Mouse (Mus musculus): Measurements from ENCODE around the gene Mindy1. TPM values are rescaled to one million over a fixed set of nuclear protein-coding genes. Genes with fewer than 3 reads are reported as not detected.

Gene Mindy1
- polyA plus RNA-seq (2014; fragmentation: Nextera tagmentation; extraction: Ambion mirVana) = 44.2 and 48.2 TPM in 2 replicates

GRCm38 (mm10) chr3:95281216-95282126 is at the start of gene Mindy1, which contains the start of gene Prune1:
Gene Mindy1 (plus strand): TSS chr3:95281345.
Gene Prune1 (minus strand): TSS chr3:95282076.
- peak within 1 kb of the TSS; percentile 68 for H3K4me3 ChIP-seq (replicated peaks; ENCODE audit: low read depth, low read length)
- H3K4me2 ChIP-seq (ENCODE audit: low read length) = peak within 1 kb of the TSS; percentile 90
- DNase-seq (peak; percentile 99), ATAC-seq (ENCODE audit: low FRiP score, low TSS enrichment) (peak; percentile 92)
- no peaks in the 10 kb centered on the region for H3K27me3 ChIP-seq (ENCODE audit: control insufficient read depth, insufficient read depth, low read length)
- H3K36me3 ChIP-seq (ENCODE audit: control insufficient read depth, insufficient read depth, low read length) = no peaks in the 10 kb centered on the region
- H3K4me1 ChIP-seq (ENCODE audit: control insufficient read depth, insufficient read depth, low read length) = peaks cover 28% of the 10 kb centered on the region
- H3K9me3 ChIP-seq (ENCODE audit: control insufficient read depth, low read length) = no peaks in the 10 kb centered on the region
- H3K27ac ChIP-seq (replicated peaks; ENCODE audit: low read depth, low read length) = peak within 1 kb of the TSS; percentile 94
- peak within 1 kb of the TSS; percentile 76 for H3K9ac ChIP-seq (replicated peaks; ENCODE audit: low read length)
- WGBS = 1% methylated on average over 53 of the region's 53 CpGs

DNA sequence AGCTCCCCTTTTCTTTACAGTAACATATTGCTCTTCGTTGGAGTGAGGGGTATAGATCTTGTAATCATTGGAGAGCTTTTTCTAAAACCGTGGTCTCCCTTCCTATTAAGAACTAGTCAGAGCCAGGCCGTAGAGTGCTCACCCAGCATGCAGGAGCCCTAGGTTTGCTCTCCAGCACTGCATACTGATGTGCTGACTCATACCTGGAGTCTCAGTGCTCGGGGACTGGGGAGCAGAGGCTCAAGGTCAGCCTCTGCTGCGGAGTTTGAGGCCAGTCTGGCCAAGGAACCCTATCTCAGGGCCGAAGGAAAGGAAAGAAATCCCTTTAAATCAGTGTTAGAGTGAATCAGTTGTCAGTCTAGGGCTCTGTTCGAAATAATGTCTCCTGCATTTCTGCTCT is 48.4 kb upstream of the Mindy1 start:
- no peak overlapping the region for H3K4me3 ChIP-seq (replicated peaks; ENCODE audit: low read depth, low read length)
- 96% methylated on average over 7 of the region's 7 CpGs for WGBS
- no peak overlapping the region for H3K27ac ChIP-seq (replicated peaks; ENCODE audit: low read depth, low read length)
- H3K27me3 ChIP-seq (ENCODE audit: control insufficient read depth, insufficient read depth, low read length) = no peaks in the 10 kb centered on the region
- no peak for ATAC-seq (ENCODE audit: low FRiP score, low TSS enrichment)
- H3K4me2 ChIP-seq (ENCODE audit: low read length) = no peak overlapping the region
- no peak for DNase-seq
- peaks cover 16% of the 10 kb centered on the region for H3K4me1 ChIP-seq (ENCODE audit: control insufficient read depth, insufficient read depth, low read length)
- H3K36me3 ChIP-seq (ENCODE audit: control insufficient read depth, insufficient read depth, low read length) = peaks cover 59% of the 10 kb centered on the region
- no peak overlapping the region for H3K9ac ChIP-seq (replicated peaks; ENCODE audit: low read length)
- no peaks in the 10 kb centered on the region for H3K9me3 ChIP-seq (ENCODE audit: control insufficient read depth, low read length)

DNA sequence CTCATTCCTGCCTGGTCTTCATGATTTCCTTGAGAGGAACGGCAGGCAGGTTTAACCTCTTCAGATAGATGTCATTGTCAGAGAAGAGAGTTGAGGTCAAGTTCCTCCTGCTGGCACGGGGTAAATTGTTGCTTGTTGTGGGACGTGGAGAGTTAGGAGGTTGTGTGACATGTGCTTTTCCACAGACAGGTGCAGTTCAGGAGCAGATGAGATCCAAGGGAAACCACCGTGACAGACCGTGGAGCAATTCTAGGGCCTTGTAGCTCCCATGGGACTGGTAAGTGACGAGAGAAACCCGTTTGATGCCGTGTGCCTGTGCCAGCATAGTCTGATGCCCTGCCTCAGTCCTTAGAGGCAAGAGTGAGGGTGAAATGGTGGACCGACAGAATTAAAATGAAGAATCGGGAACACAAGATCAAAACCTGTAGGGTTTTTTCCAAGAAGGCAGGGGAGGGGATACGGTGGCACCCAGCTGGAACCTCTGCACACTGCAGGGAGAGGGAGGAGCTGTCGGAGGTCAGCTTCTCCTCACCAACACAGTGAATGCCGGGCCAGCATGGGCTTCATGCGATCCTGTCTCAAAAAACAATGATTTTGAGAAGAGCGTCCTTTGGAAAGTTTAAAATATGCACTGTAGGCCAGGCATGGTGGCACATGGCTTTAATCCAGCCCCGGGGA is 47.7 kb upstream of the Mindy1 start:
- Histone ChIP-seq H3K4me3 (replicated peaks; ENCODE audit: low read depth, low read length) (no peak overlapping the region), H3K36me3 (ENCODE audit: control insufficient read depth, insufficient read depth, low read length) (peaks cover 65% of the 10 kb centered on the region), H3K9me3 (ENCODE audit: control insufficient read depth, low read length) (no peaks in the 10 kb centered on the region), H3K27me3 (ENCODE audit: control insufficient read depth, insufficient read depth, low read length) (no peaks in the 10 kb centered on the region), H3K4me2 (ENCODE audit: low read length) (no peak overlapping the region), H3K27ac (replicated peaks; ENCODE audit: low read depth, low read length) (no peak overlapping the region), H3K9ac (replicated peaks; ENCODE audit: low read length) (no peak overlapping the region), H3K4me1 (ENCODE audit: control insufficient read depth, insufficient read depth, low read length) (peaks cover 16% of the 10 kb centered on the region)
- WGBS = 83% methylated on average over 16 of the region's 16 CpGs
- ATAC-seq (ENCODE audit: low FRiP score, low TSS enrichment) (no peak), DNase-seq (no peak)

GRCm38 (mm10) chr3:95235386-95236301 is 45.5 kb upstream of the Mindy1 start:
- Histone ChIP-seq H3K9ac (replicated peaks; ENCODE audit: low read length) (no peak overlapping the region), H3K27ac (replicated peaks; ENCODE audit: low read depth, low read length) (0 out of 2 replicates have a peak overlapping the region, but pooled peaks have one; percentile 8), H3K27me3 (ENCODE audit: control insufficient read depth, insufficient read depth, low read length) (no peaks in the 10 kb centered on the region), H3K9me3 (ENCODE audit: control insufficient read depth, low read length) (no peaks in the 10 kb centered on the region), H3K4me1 (ENCODE audit: control insufficient read depth, insufficient read depth, low read length) (peaks cover 8% of the 10 kb centered on the region), H3K36me3 (ENCODE audit: control insufficient read depth, insufficient read depth, low read length) (peaks cover 67% of the 10 kb centered on the region), H3K4me3 (replicated peaks; ENCODE audit: low read depth, low read length) (no peak overlapping the region), H3K4me2 (ENCODE audit: low read length) (no peak overlapping the region)
- DNase-seq = no peak
- ATAC-seq (ENCODE audit: low FRiP score, low TSS enrichment) = no peak
- 85% methylated on average over 23 of the region's 23 CpGs for WGBS

DNA sequence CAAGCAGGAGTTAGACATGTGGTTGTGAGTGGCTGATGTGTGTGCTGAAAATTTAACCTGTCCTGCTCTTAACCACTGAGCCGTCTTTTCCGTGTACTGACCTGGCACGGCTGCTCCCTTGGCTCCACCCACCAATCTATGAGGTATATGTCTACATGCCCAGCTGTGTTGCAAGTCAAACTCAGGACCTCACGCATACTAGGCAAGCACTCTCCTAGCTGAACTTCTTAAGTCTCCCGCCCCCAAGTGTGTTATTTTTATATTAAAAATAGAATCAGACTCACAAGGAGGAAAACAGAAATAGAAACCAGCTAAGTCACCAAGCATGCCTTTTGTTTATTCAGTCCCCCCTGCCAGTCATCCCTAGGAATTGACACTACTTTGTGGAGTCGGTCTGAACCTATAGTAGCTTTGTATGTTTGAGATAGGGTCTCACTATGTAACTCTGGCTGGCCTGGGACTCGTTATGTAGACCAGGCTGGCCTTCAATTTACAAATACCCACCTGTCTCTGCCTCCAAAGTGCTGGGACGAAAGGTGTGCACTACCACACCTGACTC is 43.5 kb upstream of the Mindy1 start:
- no peaks in the 10 kb centered on the region for H3K27me3 ChIP-seq (ENCODE audit: control insufficient read depth, insufficient read depth, low read length)
- peaks cover 57% of the 10 kb centered on the region for H3K36me3 ChIP-seq (ENCODE audit: control insufficient read depth, insufficient read depth, low read length)
- H3K27ac ChIP-seq (replicated peaks; ENCODE audit: low read depth, low read length) = no peak overlapping the region
- H3K4me1 ChIP-seq (ENCODE audit: control insufficient read depth, insufficient read depth, low read length) = no peaks in the 10 kb centered on the region
- H3K4me3 ChIP-seq (replicated peaks; ENCODE audit: low read depth, low read length) = no peak overlapping the region
- no peak overlapping the region for H3K4me2 ChIP-seq (ENCODE audit: low read length)
- WGBS = 95% methylated on average over 8 of the region's 8 CpGs
- ATAC-seq (ENCODE audit: low FRiP score, low TSS enrichment) (no peak), DNase-seq (no peak)
- no peak overlapping the region for H3K9ac ChIP-seq (replicated peaks; ENCODE audit: low read length)
- no peaks in the 10 kb centered on the region for H3K9me3 ChIP-seq (ENCODE audit: control insufficient read depth, low read length)

GRCm38 (mm10) chr3:95239022-95239421 is 42.1 kb upstream of the Mindy1 start:
- ATAC-seq (ENCODE audit: low FRiP score, low TSS enrichment) = no peak
- 89% methylated on average over 6 of the region's 6 CpGs for WGBS
- peaks cover 43% of the 10 kb centered on the region for H3K36me3 ChIP-seq (ENCODE audit: control insufficient read depth, insufficient read depth, low read length)

GRCm38 (mm10) chr3:95239971-95240370 is 41.2 kb upstream of the Mindy1 start:
- Histone ChIP-seq H3K4me2 (ENCODE audit: low read length) (no peak overlapping the region), H3K36me3 (ENCODE audit: control insufficient read depth, insufficient read depth, low read length) (peaks cover 33% of the 10 kb centered on the region), H3K9ac (replicated peaks; ENCODE audit: low read length) (no peak overlapping the region), H3K27me3 (ENCODE audit: control insufficient read depth, insufficient read depth, low read length) (no peaks in the 10 kb centered on the region), H3K4me3 (replicated peaks; ENCODE audit: low read depth, low read length) (no peak overlapping the region), H3K27ac (replicated peaks; ENCODE audit: low read depth, low read length) (no peak overlapping the region), H3K9me3 (ENCODE audit: control insufficient read depth, low read length) (no peaks in the 10 kb centered on the region), H3K4me1 (ENCODE audit: control insufficient read depth, insufficient read depth, low read length) (no peaks in the 10 kb centered on the region)
- no peak for ATAC-seq (ENCODE audit: low FRiP score, low TSS enrichment)
- DNase-seq = no peak
- 91% methylated on average over 12 of the region's 12 CpGs for WGBS

More at GRCm38 (mm10) chr3:95239022-95239421, 42.1 kb upstream of the Mindy1 start:
- Histone ChIP-seq H3K4me3 (replicated peaks; ENCODE audit: low read depth, low read length) (no peak overlapping the region), H3K4me1 (ENCODE audit: control insufficient read depth, insufficient read depth, low read length) (no peaks in the 10 kb centered on the region), H3K9ac (replicated peaks; ENCODE audit: low read length) (no peak overlapping the region), H3K4me2 (ENCODE audit: low read length) (no peak overlapping the region), H3K9me3 (ENCODE audit: control insufficient read depth, low read length) (no peaks in the 10 kb centered on the region), H3K27me3 (ENCODE audit: control insufficient read depth, insufficient read depth, low read length) (no peaks in the 10 kb centered on the region), H3K27ac (replicated peaks; ENCODE audit: low read depth, low read length) (no peak overlapping the region)
- no peak for DNase-seq

- WGBS = 40% methylated on average over 17 of the region's 17 CpGs
- H3K4me1 ChIP-seq (ENCODE audit: control insufficient read depth, insufficient read depth, low read length) = no peaks in the 10 kb centered on the region
- no peaks in the 10 kb centered on the region for H3K27me3 ChIP-seq (ENCODE audit: control insufficient read depth, insufficient read depth, low read length)
- H3K9me3 ChIP-seq (ENCODE audit: control insufficient read depth, low read length) = no peaks in the 10 kb centered on the region
- DNase-seq (no peak), ATAC-seq (ENCODE audit: low FRiP score, low TSS enrichment) (no peak)
- no peak overlapping the region for H3K4me3 ChIP-seq (replicated peaks; ENCODE audit: low read depth, low read length)
- H3K36me3 ChIP-seq (ENCODE audit: control insufficient read depth, insufficient read depth, low read length) = peaks cover 27% of the 10 kb centered on the region
- H3K4me2 ChIP-seq (ENCODE audit: low read length) = no peak overlapping the region
- no peak overlapping the region for H3K27ac ChIP-seq (replicated peaks; ENCODE audit: low read depth, low read length)
- H3K9ac ChIP-seq (replicated peaks; ENCODE audit: low read length) = peak overlapping the region; percentile 6; the same call in 1 of the 2 replicates
Measured at GRCm38 (mm10) chr3:95240900-95241299, 40.2 kb upstream of the Mindy1 start.
